Mouse (Mus musculus): Measurements from ENCODE around the gene Dnpep. TPM values are rescaled to one million over a fixed set of nuclear protein-coding genes. Genes with fewer than 3 reads are reported as not detected.

The Dnpep gene
- total and polyA plus RNA-seq, 2 experiments from 2014 or later, result 135 to 140 TPM

GRCm38 (mm10) chr1:75342874-75343416 lies 25.2 kb upstream of the Dnpep start:
- WGBS, result 2% methylated on average over 8 of the region's 8 CpGs
- ATAC-seq (peak; percentile 84), DNase-seq (peak; percentile 91)
- Histone ChIP-seq H3K9me3 (ENCODE audit: low read length) (no peaks in the 10 kb centered on the region), H3K4me2 (ENCODE audit: low read depth) (no peak overlapping the region), H3K4me3 (ENCODE audit: low read depth, low read length) (no peak overlapping the region), H3K36me3 (ENCODE audit: insufficient read depth) (no peaks in the 10 kb centered on the region), H3K27me3 (ENCODE audit: insufficient read depth, low read length) (peaks cover 7% of the 10 kb centered on the region; the same call in 1 of the 2 replicates), H3K4me1 (ENCODE audit: insufficient read depth) (no peaks in the 10 kb centered on the region), H3K9ac (no peak overlapping the region), H3K27ac (ENCODE audit: low read depth, low read length) (no peak overlapping the region)
- peak; percentile 95 for TF ChIP-seq CTCF (IDR thresholded peaks at IDR 0.05; ENCODE audit: low read depth)

DNA sequence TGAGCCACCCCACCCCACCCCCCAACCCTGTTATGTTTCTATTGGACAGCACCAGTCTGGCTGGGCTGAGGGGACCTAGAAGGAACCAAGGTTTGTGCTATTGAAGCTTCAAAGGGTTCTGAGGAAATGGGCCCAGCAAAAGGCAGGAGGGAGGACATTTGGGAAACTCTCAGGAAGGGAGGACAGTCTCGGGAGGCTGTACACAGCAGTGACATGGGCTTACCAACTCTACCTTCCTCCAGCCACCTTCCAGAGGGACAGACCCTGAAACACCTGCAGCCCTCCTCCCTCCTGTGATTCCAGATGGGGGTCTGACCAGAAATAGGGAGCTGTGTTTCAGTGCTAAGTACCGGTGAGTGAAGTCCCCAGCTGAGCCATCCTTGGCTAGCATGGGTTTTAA lies 22.7 kb upstream of the Dnpep start:
- WGBS, result 81% methylated on average over 2 of the region's 2 CpGs
- H3K27me3 ChIP-seq (ENCODE audit: insufficient read depth, low read length), result peaks cover 7% of the 10 kb centered on the region; the same call in 1 of the 2 replicates
- no peak overlapping the region for H3K4me3 ChIP-seq (ENCODE audit: low read depth, low read length)
- H3K4me1 ChIP-seq (ENCODE audit: insufficient read depth), result no peaks in the 10 kb centered on the region
- DNase-seq, result no peak
- H3K9me3 ChIP-seq (ENCODE audit: low read length), result no peaks in the 10 kb centered on the region
- H3K27ac ChIP-seq (ENCODE audit: low read depth, low read length), result no peak overlapping the region
- ATAC-seq, result no peak
- no peak for TF ChIP-seq CTCF (IDR thresholded peaks at IDR 0.05; ENCODE audit: low read depth)
- H3K36me3 ChIP-seq (ENCODE audit: insufficient read depth), result no peaks in the 10 kb centered on the region
- H3K4me2 ChIP-seq (ENCODE audit: low read depth), result no peak overlapping the region
- H3K9ac ChIP-seq, result no peak overlapping the region

- Histone ChIP-seq H3K4me3 (ENCODE audit: low read depth, low read length) (no peak overlapping the region), H3K27me3 (ENCODE audit: insufficient read depth, low read length) (0 out of 2 replicates have a peak, but pooled peaks cover under 1% of the 10 kb centered on the region), H3K4me1 (ENCODE audit: insufficient read depth) (no peaks in the 10 kb centered on the region), H3K9me3 (ENCODE audit: low read length) (no peaks in the 10 kb centered on the region), H3K9ac (no peak overlapping the region), H3K27ac (ENCODE audit: low read depth, low read length) (no peak overlapping the region), H3K36me3 (ENCODE audit: insufficient read depth) (no peaks in the 10 kb centered on the region), H3K4me2 (ENCODE audit: low read depth) (no peak overlapping the region)
- DNase-seq, result no peak
- ATAC-seq, result no peak
- WGBS, result 46% methylated on average over 9 of the region's 9 CpGs
- TF ChIP-seq CTCF (IDR thresholded peaks at IDR 0.05; ENCODE audit: low read depth), result no peak
These were observed 21.5 kb upstream of the Dnpep start for GRCm38 (mm10) chr1:75339337-75339736.

DNA sequence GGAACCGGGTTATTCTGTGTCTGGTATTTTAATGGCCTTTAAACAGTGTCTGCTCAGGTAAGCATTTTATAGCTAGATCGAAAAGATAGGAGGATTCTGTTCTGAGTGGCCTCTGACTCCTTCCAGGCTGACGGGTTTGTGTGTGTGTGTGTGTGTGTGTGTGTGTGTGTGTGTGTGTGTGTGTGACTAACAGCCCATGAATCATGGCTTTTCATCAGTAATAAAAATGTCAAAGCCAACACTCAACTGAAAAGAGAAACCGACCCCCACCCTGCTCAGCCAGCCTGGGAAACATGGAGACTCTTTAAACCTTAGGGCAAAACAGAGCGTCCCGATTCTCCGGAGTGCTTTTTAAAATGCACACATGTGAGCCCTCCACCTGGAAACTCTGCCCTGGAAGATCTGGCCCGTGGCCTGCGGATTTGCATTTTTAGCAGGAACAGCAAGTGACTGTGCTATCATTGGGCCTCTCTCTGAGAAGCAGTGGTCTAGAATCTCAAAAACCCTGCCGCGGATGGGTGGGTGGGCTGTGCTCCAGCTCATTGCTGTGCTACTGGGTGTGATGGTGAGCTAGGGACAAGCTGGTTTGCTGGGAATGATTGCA lies 20.4 kb upstream of the Dnpep start:
- Histone ChIP-seq H3K9me3 (ENCODE audit: low read length) (no peaks in the 10 kb centered on the region), H3K9ac (no peak overlapping the region), H3K4me2 (ENCODE audit: low read depth) (no peak overlapping the region), H3K36me3 (ENCODE audit: insufficient read depth) (no peaks in the 10 kb centered on the region), H3K27me3 (ENCODE audit: insufficient read depth, low read length) (no peaks in the 10 kb centered on the region), H3K27ac (ENCODE audit: low read depth, low read length) (no peak overlapping the region), H3K4me1 (ENCODE audit: insufficient read depth) (no peaks in the 10 kb centered on the region), H3K4me3 (ENCODE audit: low read depth, low read length) (no peak overlapping the region)
- ATAC-seq, result no peak
- no peak for DNase-seq
- no peak for TF ChIP-seq CTCF (IDR thresholded peaks at IDR 0.05; ENCODE audit: low read depth)
- WGBS, result 31% methylated on average over 11 of the region's 11 CpGs

DNA sequence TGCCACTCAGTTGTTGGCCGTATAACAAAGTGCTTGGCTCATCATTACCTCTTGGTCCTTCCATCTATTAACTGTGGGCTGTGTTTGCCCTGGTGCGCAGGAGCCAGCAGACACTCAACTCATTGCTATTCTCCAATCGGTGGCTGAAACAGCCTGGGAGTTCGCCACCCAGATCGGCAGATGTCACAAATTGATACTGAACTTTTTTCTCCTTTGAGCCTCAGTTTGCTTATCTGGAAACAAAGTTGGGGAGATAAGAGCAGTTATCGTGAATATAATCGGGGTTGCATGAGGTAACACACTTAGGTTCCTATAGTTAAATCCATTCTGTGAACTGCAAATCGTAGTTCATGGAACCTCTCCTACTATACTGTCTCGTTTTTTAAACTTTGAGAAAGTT lies 19.3 kb upstream of the Dnpep start:
- H3K9ac ChIP-seq, result no peak overlapping the region
- DNase-seq (no peak), ATAC-seq (no peak)
- H3K4me2 ChIP-seq (ENCODE audit: low read depth), result no peak overlapping the region
- H3K4me3 ChIP-seq (ENCODE audit: low read depth, low read length), result no peak overlapping the region
- no peak for TF ChIP-seq CTCF (IDR thresholded peaks at IDR 0.05; ENCODE audit: low read depth)
- H3K4me1 ChIP-seq (ENCODE audit: insufficient read depth), result no peaks in the 10 kb centered on the region
- H3K9me3 ChIP-seq (ENCODE audit: low read length), result no peaks in the 10 kb centered on the region
- H3K36me3 ChIP-seq (ENCODE audit: insufficient read depth), result no peaks in the 10 kb centered on the region
- no peak overlapping the region for H3K27ac ChIP-seq (ENCODE audit: low read depth, low read length)
- WGBS, result 78% methylated on average over 9 of the region's 9 CpGs
- H3K27me3 ChIP-seq (ENCODE audit: insufficient read depth, low read length), result no peaks in the 10 kb centered on the region

GRCm38 (mm10) chr1:75336461-75336860 lies 18.7 kb upstream of the Dnpep start:
- H3K4me2 ChIP-seq (ENCODE audit: low read depth), result no peak overlapping the region

GRCm38 (mm10) chr1:75331271-75331670 lies 13.5 kb upstream of the Dnpep start:
- ATAC-seq (no peak), DNase-seq (no peak)
- Histone ChIP-seq H3K27ac (ENCODE audit: low read depth, low read length) (no peak overlapping the region), H3K4me2 (ENCODE audit: low read depth) (no peak overlapping the region), H3K4me1 (ENCODE audit: insufficient read depth) (no peaks in the 10 kb centered on the region), H3K4me3 (ENCODE audit: low read depth, low read length) (no peak overlapping the region), H3K9me3 (ENCODE audit: low read length) (no peaks in the 10 kb centered on the region), H3K9ac (no peak overlapping the region), H3K36me3 (ENCODE audit: insufficient read depth) (no peaks in the 10 kb centered on the region), H3K27me3 (ENCODE audit: insufficient read depth, low read length) (no peaks in the 10 kb centered on the region)
- TF ChIP-seq CTCF (IDR thresholded peaks at IDR 0.05; ENCODE audit: low read depth), result no peak
- 83% methylated on average over 1 of the region's 1 CpGs for WGBS

More at GRCm38 (mm10) chr1:75336461-75336860, 18.7 kb upstream of the Dnpep start:
- TF ChIP-seq CTCF (IDR thresholded peaks at IDR 0.05; ENCODE audit: low read depth), result no peak
- no peaks in the 10 kb centered on the region for H3K27me3 ChIP-seq (ENCODE audit: insufficient read depth, low read length)
- no peak for ATAC-seq
- no peak overlapping the region for H3K27ac ChIP-seq (ENCODE audit: low read depth, low read length)
- 83% methylated on average over 3 of the region's 3 CpGs for WGBS
- no peaks in the 10 kb centered on the region for H3K4me1 ChIP-seq (ENCODE audit: insufficient read depth)
- H3K36me3 ChIP-seq (ENCODE audit: insufficient read depth), result no peaks in the 10 kb centered on the region
- no peak overlapping the region for H3K4me3 ChIP-seq (ENCODE audit: low read depth, low read length)
- H3K9ac ChIP-seq, result no peak overlapping the region
- DNase-seq, result no peak
- H3K9me3 ChIP-seq (ENCODE audit: low read length), result no peaks in the 10 kb centered on the region

Measured in forebrain, postnatal 0 days (tissue).